Mouse (Mus musculus) testis, adult 2 months (tissue): ENCODE data around the gene Hoxa4.

Experiments
- CTCF ChIP-seq: fragments of 200-500 bp; IDR thresholded peaks from 2 replicates; pipeline ENCODE4 v1.5.1; 2012; ENCODE audit warnings: low read depth, mild to moderate bottlenecking, inconsistent platforms, low read length, moderate library complexity; ENCODE audit not compliant: control insufficient read depth, insufficient read depth, insufficient replicate concordance
- POLR2A ChIP-seq: fragments of 200-500 bp; IDR thresholded peaks from 2 replicates; pipeline ENCODE4 v1.6.1; 2012; ENCODE audit warnings: low read depth, mild to moderate bottlenecking, inconsistent platforms, low read length, moderate library complexity; ENCODE audit not compliant: control insufficient read depth

- no peak for TF ChIP-seq POLR2A
- no peak for TF ChIP-seq CTCF
These were observed 28.7 kb upstream of the Hoxa4 start for GRCm38 (mm10) chr6:52220003-52220864.
